Mouse (Mus musculus): ENCODE data around the gene Msi2.

DNA sequence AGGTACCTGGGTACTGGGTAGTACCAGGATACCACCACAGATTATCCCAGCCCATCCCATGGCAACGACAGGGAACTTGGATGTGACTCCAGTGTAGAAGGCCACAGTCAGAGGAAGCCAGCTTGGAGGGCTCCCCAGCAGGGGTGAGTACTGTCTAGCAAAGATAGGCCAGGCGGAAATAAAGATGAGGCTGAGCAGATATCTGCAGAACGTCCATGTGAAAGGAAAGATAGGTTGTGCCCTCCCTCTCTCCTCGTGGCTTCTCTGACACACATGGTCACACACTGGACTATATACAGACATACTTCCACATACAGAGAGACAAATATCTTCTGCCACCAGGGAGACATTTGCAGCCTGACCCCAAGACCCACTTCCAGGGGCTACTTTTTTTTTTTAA lies 350.8 kb downstream of the Msi2 start:
- TF ChIP-seq CTCF (IDR thresholded peaks at IDR 0.05; ENCODE audit: control insufficient read depth, insufficient read depth, insufficient replicate concordance, low read depth, low read length): no peak
- TF ChIP-seq POLR2A (IDR thresholded peaks at IDR 0.05; ENCODE audit: control insufficient read depth, low read depth, low read length): no peak
